Mouse (Mus musculus) embryonic fibroblast, embryonic 13.5 days (primary cell): ENCODE measurements at regions not wholly inside any gene's neighbourhood (a gene's known extent, or its start where the extent isn't known, plus 50 kb on each side); places are given as distances from the start of the nearest gene placed in this dataset.

Experiments
- CTCF ChIP-seq: IDR thresholded peaks from 2 replicates; pipeline ENCODE4 v1.5.1; 2011; ENCODE audit warnings: mild to moderate bottlenecking, control low read depth, low read length, moderate library complexity, borderline replicate concordance; ENCODE audit not compliant: insufficient read depth
- POLR2A ChIP-seq: IDR thresholded peaks from 2 replicates; pipeline ENCODE4 v1.6.1; 2011; ENCODE audit warnings: low read depth, mild to moderate bottlenecking, control low read depth, low read length, moderate library complexity

GRCm38 (mm10) chr4:34475792-34476448, 74.8 kb upstream of the Akirin2 start:
- TF ChIP-seq CTCF (no peak), POLR2A (no peak)
